Mouse (Mus musculus) heart, embryonic 11.5 days (tissue): ENCODE measurements around the gene Itprip. TPM values are rescaled to one million over a fixed set of nuclear protein-coding genes. Genes with fewer than 3 reads are reported as not detected.

ENCODE experiments used
- ATAC-seq: fragments of 200-750 bp; cut with Nextera tagmentation; replicated peaks from 2 replicates; pipeline ENCODE4 v1.8.0; 2017; ENCODE audit warnings: moderate library complexity; ENCODE audit not compliant: insufficient number of reproducible peaks, low FRiP score, low TSS enrichment
- H3K27ac ChIP-seq: fragments of 300-500 bp; sonication (generic); 2 replicates; pipeline ENCODE4 v1.5.1; 2014; ENCODE audit warnings: mild to moderate bottlenecking, low read depth, low read length
- H3K27me3 ChIP-seq: fragments of 300-500 bp; sonication (generic); 2 replicates; pipeline ENCODE4 v1.6.1; 2014; ENCODE audit warnings: mild to moderate bottlenecking, low read length, mixed read lengths; ENCODE audit not compliant: control insufficient read depth, insufficient read depth
- H3K36me3 ChIP-seq: fragments of 300-500 bp; sonication (generic); 2 replicates; pipeline ENCODE4 v1.6.1; 2014; ENCODE audit warnings: mild to moderate bottlenecking, low read length, moderate library complexity, mixed read lengths; ENCODE audit not compliant: control insufficient read depth, insufficient read depth
- H3K4me1 ChIP-seq: fragments of 300-500 bp; sonication (generic); 2 replicates; pipeline ENCODE4 v1.6.1; 2014; ENCODE audit warnings: low read length; ENCODE audit not compliant: control insufficient read depth, insufficient read depth
- H3K4me2 ChIP-seq: fragments of 300-500 bp; sonication (generic); 2 replicates; pipeline ENCODE4 v1.6.1; 2014; ENCODE audit warnings: mild to moderate bottlenecking, moderate library complexity
- H3K4me3 ChIP-seq: fragments of 300-500 bp; sonication (generic); 2 replicates; pipeline ENCODE4 v1.5.1; 2014; ENCODE audit warnings: low read depth, low read length
- H3K9ac ChIP-seq: fragments of 300-500 bp; sonication (generic); 2 replicates; pipeline ENCODE4 v1.6.1; 2014; ENCODE audit warnings: mild to moderate bottlenecking, low read depth, low read length, moderate library complexity
- H3K9me3 ChIP-seq: fragments of 300-500 bp; sonication (generic); replicated peaks from 2 replicates; pipeline ENCODE4 v1.6.1; 2016; ENCODE audit warnings: low read length; ENCODE audit not compliant: control insufficient read depth
- WGBS: fragments of 180-500 bp; shearing (Covaris S2); extraction: QIAGEN DNeasy Blood & Tissue Kit; methylation state at CpG from one replicate; pipeline ENCODE4 v1.1.7; 2014; ENCODE audit not compliant: insufficient replicate concordance; 5-methylcytosine and 5-hydroxymethylcytosine counted together
- polyA plus RNA-seq: library from polyadenylated mRNA; unstranded; fragments of >200 nt; fragmentation: Nextera tagmentation; extraction: Ambion mirVana; gene quantifications from 2 replicates; pipeline ENCODE4 v1.2.1, GENCODE M21; 2014

Itprip gene
- polyA plus RNA-seq, 1 experiment from 2014 or later: 13.2 TPM

- Histone ChIP-seq H3K4me1 (peaks cover 5% of the 10 kb centered on the region; the same call in 1 of the 2 replicates), H3K9me3 (no peaks in the 10 kb centered on the region), H3K9ac (no peak overlapping the region), H3K4me2 (no peak overlapping the region), H3K36me3 (no peaks in the 10 kb centered on the region), H3K27me3 (peaks cover 8% of the 10 kb centered on the region; the same call in 1 of the 2 replicates), H3K4me3 (no peak overlapping the region), H3K27ac (no peak overlapping the region)
- ATAC-seq: no peak
- WGBS: 89% methylated on average over 11 of the region's 11 CpGs
Observed at GRCm38 (mm10) chr19:47936490-47936889, 17.4 kb upstream of the Itprip start.

DNA sequence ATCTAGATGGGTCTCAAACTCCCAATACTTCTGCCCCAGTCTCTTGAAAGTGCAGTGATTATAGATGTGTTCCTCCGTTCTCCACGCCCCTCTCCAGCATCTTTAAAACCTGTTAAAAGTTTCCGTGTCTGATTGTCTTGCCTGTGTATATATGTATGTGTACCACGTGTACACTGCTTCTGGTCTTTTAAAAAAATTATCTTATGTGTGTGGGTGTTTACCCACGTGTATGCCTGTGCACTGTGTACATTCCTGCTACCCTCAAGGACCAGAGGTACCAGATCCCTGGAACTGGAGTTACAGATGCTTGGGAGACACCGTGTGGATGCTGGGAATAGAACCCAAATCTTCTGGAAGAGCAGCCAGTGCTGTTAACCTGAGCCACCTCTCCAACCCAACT, 16.4 kb upstream of the Itprip start:
- Histone ChIP-seq H3K27me3 (peaks cover 8% of the 10 kb centered on the region; the same call in 1 of the 2 replicates), H3K9me3 (no peaks in the 10 kb centered on the region), H3K4me2 (no peak overlapping the region), H3K4me1 (peaks cover 5% of the 10 kb centered on the region; the same call in 1 of the 2 replicates), H3K9ac (no peak overlapping the region), H3K27ac (no peak overlapping the region), H3K36me3 (no peaks in the 10 kb centered on the region), H3K4me3 (no peak overlapping the region)
- no peak for ATAC-seq
- 80% methylated on average over 6 of the region's 6 CpGs for WGBS

- no peaks in the 10 kb centered on the region for H3K9me3 ChIP-seq
- ATAC-seq: no peak
- WGBS: 64% methylated on average over 16 of the region's 16 CpGs
Observed at GRCm38 (mm10) chr19:47934636-47935238, 15.6 kb upstream of the Itprip start.

DNA sequence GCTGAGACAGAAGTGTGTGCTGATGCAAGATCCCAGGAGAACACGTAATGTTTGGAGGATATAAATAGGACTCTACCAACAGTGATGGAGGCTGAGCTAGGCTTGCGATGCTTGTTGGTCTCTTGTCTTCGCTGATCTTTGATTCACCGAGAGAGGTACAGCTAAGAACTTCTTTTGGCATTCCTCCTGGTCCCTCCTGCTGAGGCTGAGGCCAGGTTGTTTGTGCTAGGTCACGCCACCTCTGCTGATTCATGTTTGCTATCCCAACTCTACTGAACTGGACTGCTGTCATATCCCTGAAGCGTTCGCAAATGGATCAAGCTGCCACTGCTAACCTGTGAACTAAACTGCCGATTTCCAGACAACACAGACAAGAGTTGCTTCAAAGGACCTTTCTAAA, 15.0 kb upstream of the Itprip start:
- no peak for ATAC-seq
- H3K4me1 ChIP-seq: peaks cover 5% of the 10 kb centered on the region; the same call in 1 of the 2 replicates
- no peak overlapping the region for H3K27ac ChIP-seq
- H3K36me3 ChIP-seq: no peaks in the 10 kb centered on the region
- H3K4me2 ChIP-seq: no peak overlapping the region
- no peak overlapping the region for H3K9ac ChIP-seq
- no peaks in the 10 kb centered on the region for H3K9me3 ChIP-seq
- 84% methylated on average over 8 of the region's 8 CpGs for WGBS
- H3K27me3 ChIP-seq: peaks cover 5% of the 10 kb centered on the region; the same call in 1 of the 2 replicates
- H3K4me3 ChIP-seq: no peak overlapping the region

More at GRCm38 (mm10) chr19:47934636-47935238, 15.6 kb upstream of the Itprip start:
- Histone ChIP-seq H3K36me3 (no peaks in the 10 kb centered on the region), H3K4me3 (no peak overlapping the region), H3K27me3 (peaks cover 5% of the 10 kb centered on the region; the same call in 1 of the 2 replicates), H3K4me2 (no peak overlapping the region), H3K4me1 (peaks cover 5% of the 10 kb centered on the region; the same call in 1 of the 2 replicates), H3K27ac (no peak overlapping the region), H3K9ac (no peak overlapping the region)

GRCm38 (mm10) chr19:47931982-47932638, 13.0 kb upstream of the Itprip start:
- Histone ChIP-seq H3K9ac (no peak overlapping the region), H3K9me3 (no peaks in the 10 kb centered on the region), H3K4me1 (no peaks in the 10 kb centered on the region), H3K36me3 (no peaks in the 10 kb centered on the region), H3K4me3 (no peak overlapping the region), H3K27ac (no peak overlapping the region), H3K4me2 (no peak overlapping the region), H3K27me3 (no peaks in the 10 kb centered on the region)
- ATAC-seq: no peak
- 41% methylated on average over 7 of the region's 7 CpGs for WGBS

DNA sequence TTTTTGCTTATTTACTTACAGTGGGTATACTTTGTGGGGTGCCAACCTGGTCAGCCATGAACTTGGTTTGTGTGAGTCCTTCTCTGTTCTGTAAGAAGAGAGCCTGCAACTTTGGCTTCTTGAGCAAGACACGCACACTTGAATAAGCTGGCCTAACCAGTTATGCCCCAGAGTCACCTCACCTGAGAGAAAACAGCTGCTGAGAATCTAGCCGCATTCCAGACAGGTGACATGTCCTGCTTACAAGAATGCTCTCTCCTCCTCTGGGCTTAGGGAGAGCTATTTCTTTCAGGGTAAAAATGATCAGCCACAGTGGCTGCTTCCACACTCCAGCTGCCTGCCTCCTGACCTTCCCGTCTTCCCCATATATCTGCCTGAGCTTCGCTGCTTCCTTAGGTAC, 9.9 kb upstream of the Itprip start:
- no peak overlapping the region for H3K9ac ChIP-seq
- no peak overlapping the region for H3K4me2 ChIP-seq
- no peak overlapping the region for H3K27ac ChIP-seq
- WGBS: 70% methylated on average over 4 of the region's 4 CpGs
- no peaks in the 10 kb centered on the region for H3K36me3 ChIP-seq
- no peaks in the 10 kb centered on the region for H3K9me3 ChIP-seq
- no peak for ATAC-seq
- no peak overlapping the region for H3K4me3 ChIP-seq
- H3K4me1 ChIP-seq: no peaks in the 10 kb centered on the region
- H3K27me3 ChIP-seq: no peaks in the 10 kb centered on the region

DNA sequence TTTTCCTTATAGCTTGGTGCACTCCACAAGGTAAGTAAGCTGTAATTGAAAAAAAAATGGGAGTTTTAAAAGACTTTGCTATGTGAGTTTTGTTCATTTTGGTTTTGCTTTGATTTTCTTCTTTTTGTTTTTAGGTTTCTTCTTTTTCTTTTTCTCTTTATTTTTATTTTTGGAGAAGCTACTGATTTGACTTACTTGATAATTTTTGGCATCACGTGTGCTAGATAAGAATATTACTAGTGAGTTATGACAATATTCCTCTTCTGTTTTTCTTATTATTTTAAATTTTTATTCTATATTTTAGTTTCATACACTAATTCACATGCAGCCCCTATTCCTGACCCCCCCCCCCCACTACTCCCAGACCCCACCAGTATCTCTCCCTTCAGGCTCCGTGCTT, 7.9 kb upstream of the Itprip start:
- Histone ChIP-seq H3K27me3 (no peaks in the 10 kb centered on the region), H3K9me3 (no peaks in the 10 kb centered on the region), H3K4me3 (no peak overlapping the region), H3K36me3 (no peaks in the 10 kb centered on the region), H3K27ac (no peak overlapping the region), H3K4me1 (no peaks in the 10 kb centered on the region), H3K9ac (no peak overlapping the region), H3K4me2 (no peak overlapping the region)
- ATAC-seq: no peak
- 68% methylated on average over 2 of the region's 2 CpGs for WGBS

DNA sequence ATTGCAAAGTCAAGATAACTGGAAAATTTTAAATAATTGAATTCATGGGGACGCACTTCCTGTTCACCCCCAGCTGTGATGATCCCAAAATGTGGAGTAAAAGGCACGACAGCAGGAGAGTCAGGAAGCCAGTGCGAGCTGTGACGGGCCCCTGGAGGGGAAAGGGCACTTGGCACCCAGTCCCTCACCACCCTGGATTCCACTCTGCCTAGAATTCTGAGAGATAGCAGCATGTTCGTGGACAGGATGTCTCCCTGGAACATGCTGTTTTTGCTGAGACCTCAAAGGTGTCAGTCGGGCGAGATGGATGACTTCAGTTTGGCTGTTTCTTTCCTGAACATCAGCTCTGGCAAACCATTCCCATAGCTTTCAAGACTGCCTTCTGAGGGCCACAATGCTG, 6.7 kb upstream of the Itprip start:
- Histone ChIP-seq H3K4me3 (no peak overlapping the region), H3K4me1 (no peaks in the 10 kb centered on the region), H3K9ac (no peak overlapping the region), H3K9me3 (no peaks in the 10 kb centered on the region), H3K27ac (no peak overlapping the region), H3K36me3 (no peaks in the 10 kb centered on the region), H3K4me2 (no peak overlapping the region), H3K27me3 (no peaks in the 10 kb centered on the region)
- 73% methylated on average over 7 of the region's 7 CpGs for WGBS
- no peak for ATAC-seq
